Mouse (Mus musculus) urinary bladder, postnatal 14 days (tissue): ENCODE results near the gene Stard3.
A peak's percentile ranks its signal among the peaks of the same experiment; 100 is the strongest.

ENCODE experiments used
- DNase-seq: peaks from one replicate; pipeline ENCODE4 v3.0.0; 2021; ENCODE audit warnings: low spot score

Stard3 gene

GRCm38 (mm10) chr11:98358161-98359083 is at the start of gene Stard3:
Stard3 (plus strand) TSS chr11:98358368.
- DNase-seq = peak; percentile 92

- DNase-seq = peak; percentile 70
Observed at GRCm38 (mm10) chr11:98313790-98314323, 44.3 kb upstream of the Stard3 start.

- no peak for DNase-seq
Observed at GRCm38 (mm10) chr11:98317479-98317878, 40.7 kb upstream of the Stard3 start.

GRCm38 (mm10) chr11:98318421-98319116 is 39.6 kb upstream of the Stard3 start:
- DNase-seq = no peak

GRCm38 (mm10) chr11:98319120-98319519 is 39.0 kb upstream of the Stard3 start:
- no peak for DNase-seq

GRCm38 (mm10) chr11:98319544-98319943 is 38.6 kb upstream of the Stard3 start:
- no peak for DNase-seq

GRCm38 (mm10) chr11:98319944-98320343 is 38.2 kb upstream of the Stard3 start:
- no peak for DNase-seq

- no peak for DNase-seq
Observed at GRCm38 (mm10) chr11:98320381-98320780, 37.8 kb upstream of the Stard3 start.

GRCm38 (mm10) chr11:98320806-98321676 is 37.1 kb upstream of the Stard3 start:
- no peak for DNase-seq

GRCm38 (mm10) chr11:98321677-98322003 is 36.5 kb upstream of the Stard3 start:
- no peak for DNase-seq

GRCm38 (mm10) chr11:98322159-98322558 is 36.0 kb upstream of the Stard3 start:
- DNase-seq = no peak

- no peak for DNase-seq
Observed at GRCm38 (mm10) chr11:98323136-98323866, 34.9 kb upstream of the Stard3 start.

- no peak for DNase-seq
Observed at GRCm38 (mm10) chr11:98323933-98324332, 34.2 kb upstream of the Stard3 start.

GRCm38 (mm10) chr11:98325191-98325820 is 32.9 kb upstream of the Stard3 start:
- DNase-seq = no peak

GRCm38 (mm10) chr11:98325821-98326218 is 32.3 kb upstream of the Stard3 start:
- no peak for DNase-seq

GRCm38 (mm10) chr11:98326741-98327135 is 31.4 kb upstream of the Stard3 start:
- no peak for DNase-seq

- DNase-seq = no peak
Observed at GRCm38 (mm10) chr11:98327136-98328030, 30.8 kb upstream of the Stard3 start.

- no peak for DNase-seq
Observed at GRCm38 (mm10) chr11:98328031-98328370, 30.2 kb upstream of the Stard3 start.

- DNase-seq = no peak
Observed at GRCm38 (mm10) chr11:98328371-98329069, 29.6 kb upstream of the Stard3 start.
